Mouse (Mus musculus) lung, postnatal 0 days (tissue): Measurements from ENCODE around the gene Cdc42ep4.

Experiments
- CTCF ChIP-seq: IDR thresholded peaks from 2 replicates; pipeline ENCODE4 v1.5.1; 2016; ENCODE audit warnings: antibody characterized with exemption, mild to moderate bottlenecking
- EP300 ChIP-seq: IDR thresholded peaks from 2 replicates; pipeline ENCODE4 v1.6.1; 2016; ENCODE audit warnings: antibody characterized with exemption, mild to moderate bottlenecking, control low read depth

DNA sequence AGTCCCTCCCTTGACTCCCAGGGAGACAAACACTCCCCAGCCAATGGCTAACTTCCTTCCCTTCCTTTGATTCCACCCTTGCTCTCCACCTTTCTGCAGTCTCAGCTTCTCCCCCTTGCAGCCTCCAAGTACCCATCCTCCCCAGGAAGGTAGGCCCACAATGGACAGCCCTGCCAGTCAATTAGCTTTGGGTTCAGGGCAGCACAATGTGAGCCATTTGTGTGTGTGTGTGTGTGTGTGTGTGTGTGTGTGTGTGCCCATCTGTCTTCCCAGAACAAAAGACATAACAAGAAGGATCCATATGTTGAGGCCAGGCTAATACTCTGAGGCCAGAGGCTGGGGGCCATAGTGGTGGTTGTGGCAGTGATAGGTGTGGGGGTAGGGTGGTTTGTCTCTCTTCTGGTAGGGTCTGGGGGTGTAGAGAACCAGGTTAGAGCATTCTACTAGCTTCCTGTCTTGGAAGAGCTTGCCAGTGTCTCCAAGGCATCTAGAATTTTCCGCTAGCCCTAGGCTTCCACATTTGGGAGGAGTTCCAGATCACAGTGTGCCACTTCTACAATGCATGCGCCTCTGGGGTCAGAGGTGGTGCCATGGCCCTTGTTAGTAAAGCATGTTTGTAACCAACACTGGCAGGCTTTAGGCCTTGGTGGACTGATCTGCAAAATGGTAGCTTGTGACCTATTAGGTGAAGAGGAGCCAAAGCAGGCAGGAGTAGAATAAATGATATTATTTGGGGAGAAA is 33.1 kb upstream of the Cdc42ep4 start:
- TF ChIP-seq CTCF = no peak
- TF ChIP-seq EP300 = no peak
